Mouse (Mus musculus) naive thymus-derived CD4-positive, alpha-beta T cell, adult 2 months (primary cell): ENCODE measurements around the gene Olfr165.
"Not testable (repeated sequence)": the region's sequence is repeated elsewhere in the genome, so short reads cannot be mapped to it uniquely, and the experiment has no call there.

Experiments
- DNase-seq: peaks from one replicate; pipeline ENCODE4 v3.0.0-alpha.2; 2011; ENCODE audit warnings: low read depth

The Olfr165 gene

GRCm38 (mm10) chr16:19423034-19423433, at the start of gene Olfr165:
Gene Olfr165 (minus strand): TSS chr16:19423134.
- DNase-seq: no peak

GRCm38 (mm10) chr16:19464365-19464764, 41.4 kb upstream of the Olfr165 start:
- DNase-seq: no peak

GRCm38 (mm10) chr16:19458741-19459140, 35.8 kb upstream of the Olfr165 start:
- not testable (repeated sequence) for DNase-seq

- no peak for DNase-seq
These were observed 35.0 kb downstream of the Olfr165 start for GRCm38 (mm10) chr16:19387984-19388383.
